Mouse (Mus musculus): ENCODE measurements around the gene Lgr5. TPM values are rescaled to one million over a fixed set of nuclear protein-coding genes. Genes with fewer than 3 reads are reported as not detected.

Lgr5 gene
- polyA plus RNA-seq, 1 experiment from 2014 or later = 0.35 TPM

DNA sequence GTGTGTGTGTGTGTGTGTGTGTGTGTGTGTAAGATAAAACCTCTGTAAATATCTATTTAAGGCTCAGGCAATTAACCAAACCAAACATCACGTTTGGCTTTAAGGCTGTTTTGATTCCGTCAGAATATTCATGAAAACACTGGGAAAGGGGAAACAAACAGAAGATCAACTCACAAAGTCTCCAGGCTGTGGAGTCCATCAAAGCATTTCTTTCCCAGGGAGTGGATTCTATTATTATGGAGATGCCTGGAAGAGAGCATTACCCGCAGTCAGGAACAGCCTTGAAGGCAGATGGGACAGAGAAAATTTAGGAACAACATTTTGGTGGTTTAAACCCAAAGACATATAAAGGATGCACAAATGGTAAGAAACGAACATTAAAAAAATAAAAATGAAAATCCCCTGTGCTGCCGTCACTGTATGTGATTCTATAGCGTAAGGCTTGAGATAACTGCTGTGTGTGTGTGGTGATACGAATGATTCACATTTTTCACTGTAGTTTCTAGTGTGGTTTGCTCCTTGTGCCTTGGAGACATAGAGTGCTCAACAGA, 112.5 kb downstream of the Lgr5 start:
- no peak overlapping the region for H3K4me2 ChIP-seq (replicated peaks; ENCODE audit: low read depth, low read length)
- H3K4me1 ChIP-seq (ENCODE audit: insufficient read depth, low read depth, low read length) = no peaks in the 10 kb centered on the region
- no peak overlapping the region for H3K27ac ChIP-seq (ENCODE audit: low read length)
- no peaks in the 10 kb centered on the region for H3K27me3 ChIP-seq (replicated peaks; ENCODE audit: insufficient read depth, low read length)
- no peak overlapping the region for H3K4me3 ChIP-seq (ENCODE audit: low read depth, low read length)
- no peak overlapping the region for H3K9ac ChIP-seq (replicated peaks; ENCODE audit: low read depth)
- H3K36me3 ChIP-seq (ENCODE audit: insufficient read depth, low read length) = no peaks in the 10 kb centered on the region
- TF ChIP-seq CTCF (IDR thresholded peaks at IDR 0.05) (no peak), EP300 (IDR thresholded peaks at IDR 0.05) (no peak)
- ATAC-seq = no peak
- no peaks in the 10 kb centered on the region for H3K9me3 ChIP-seq (ENCODE audit: low read length)
- no peak for DNase-seq (ENCODE audit: low spot score)
- 72% methylated on average over 7 of the region's 7 CpGs for WGBS

DNA sequence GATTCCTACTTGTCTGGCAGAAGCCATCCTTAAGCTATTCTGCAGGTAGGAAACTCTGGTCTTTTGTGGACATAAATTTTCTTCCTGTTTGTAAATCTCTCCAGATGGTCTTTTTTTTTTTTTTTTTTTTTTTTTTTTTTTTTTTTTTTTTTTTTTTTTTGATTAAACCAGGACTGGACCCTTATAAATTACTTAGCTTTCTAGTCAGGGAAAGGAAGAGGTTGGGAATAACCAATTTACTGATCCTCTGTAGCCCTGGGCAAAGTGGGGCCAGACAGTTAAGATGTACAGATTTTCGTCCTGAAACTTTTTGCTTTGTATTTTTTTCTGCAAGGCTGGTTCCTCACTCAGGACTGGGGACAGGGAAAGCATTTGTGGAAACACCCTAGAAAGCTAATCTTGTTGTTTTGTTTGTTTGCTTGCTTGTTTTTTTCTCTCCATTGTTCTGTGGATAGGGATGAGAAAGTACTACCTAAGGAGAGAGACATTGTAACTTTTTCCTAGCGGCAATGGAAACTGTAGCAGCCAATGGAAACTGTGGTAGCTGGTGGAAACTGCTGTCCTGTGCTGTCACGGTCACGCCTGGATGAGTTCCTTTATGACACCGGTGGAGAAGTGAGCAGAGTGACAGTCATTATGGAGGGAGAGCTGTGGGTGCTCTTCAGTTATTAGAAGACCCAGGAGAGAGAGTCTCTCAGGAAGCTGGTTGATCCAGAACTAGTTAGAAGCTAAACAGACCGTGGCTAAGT, 114.2 kb downstream of the Lgr5 start:
- Histone ChIP-seq H3K9ac (replicated peaks; ENCODE audit: low read depth) (no peak overlapping the region), H3K4me2 (replicated peaks; ENCODE audit: low read depth, low read length) (no peak overlapping the region), H3K9me3 (ENCODE audit: low read length) (no peaks in the 10 kb centered on the region), H3K27me3 (replicated peaks; ENCODE audit: insufficient read depth, low read length) (no peaks in the 10 kb centered on the region), H3K36me3 (ENCODE audit: insufficient read depth, low read length) (no peaks in the 10 kb centered on the region), H3K27ac (ENCODE audit: low read length) (no peak overlapping the region), H3K4me1 (ENCODE audit: insufficient read depth, low read depth, low read length) (no peaks in the 10 kb centered on the region), H3K4me3 (ENCODE audit: low read depth, low read length) (no peak overlapping the region)
- TF ChIP-seq EP300 (IDR thresholded peaks at IDR 0.05) = no peak
- no peak for TF ChIP-seq CTCF (IDR thresholded peaks at IDR 0.05)
- WGBS = 83% methylated on average over 6 of the region's 6 CpGs
- ATAC-seq (no peak), DNase-seq (ENCODE audit: low spot score) (no peak)

DNA sequence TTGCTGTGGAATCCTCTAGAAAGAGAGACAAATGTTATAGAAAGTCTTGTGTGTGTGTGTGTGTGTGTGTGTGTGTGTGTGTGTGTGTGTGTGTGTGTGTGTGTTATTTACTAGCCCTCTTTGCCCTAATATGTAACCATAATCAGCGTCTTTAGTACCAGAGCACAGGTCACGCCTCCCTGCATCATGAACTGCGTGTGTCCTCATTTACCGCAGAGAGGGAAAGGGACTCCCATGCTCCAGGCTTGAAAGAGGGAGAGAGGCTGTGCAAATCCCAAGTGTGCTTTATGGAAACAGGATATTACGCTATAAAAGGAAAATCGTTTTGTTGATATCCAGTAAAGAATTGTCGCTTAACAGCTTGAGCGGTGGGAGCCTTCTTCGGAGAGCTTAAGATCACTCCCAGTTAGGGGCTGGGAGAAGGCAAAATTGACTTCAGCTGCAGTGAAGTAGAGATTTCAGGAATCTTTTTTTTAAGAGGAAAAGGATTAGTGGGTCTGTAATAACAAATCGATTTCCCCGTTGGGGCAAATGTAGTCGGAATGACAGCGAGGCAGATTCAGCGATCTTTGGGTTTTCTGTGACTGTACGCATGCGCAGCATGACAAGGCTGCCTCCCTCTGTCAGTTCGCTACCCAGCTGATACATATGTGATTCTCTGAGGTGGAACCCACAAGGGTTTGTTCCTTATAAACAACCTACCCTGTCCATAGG, 116.8 kb downstream of the Lgr5 start:
- Histone ChIP-seq H3K4me3 (ENCODE audit: low read depth, low read length) (peak overlapping the region; percentile 6; the same call in 1 of the 2 replicates), H3K9me3 (ENCODE audit: low read length) (no peaks in the 10 kb centered on the region), H3K27ac (ENCODE audit: low read length) (no peak overlapping the region), H3K9ac (replicated peaks; ENCODE audit: low read depth) (no peak overlapping the region), H3K4me2 (replicated peaks; ENCODE audit: low read depth, low read length) (peak overlapping the region; percentile 29; the same call in 1 of the 2 replicates), H3K36me3 (ENCODE audit: insufficient read depth, low read length) (no peaks in the 10 kb centered on the region), H3K27me3 (replicated peaks; ENCODE audit: insufficient read depth, low read length) (no peaks in the 10 kb centered on the region), H3K4me1 (ENCODE audit: insufficient read depth, low read depth, low read length) (no peaks in the 10 kb centered on the region)
- TF ChIP-seq EP300 (IDR thresholded peaks at IDR 0.05) (no peak), CTCF (IDR thresholded peaks at IDR 0.05) (no peak)
- DNase-seq (ENCODE audit: low spot score) (no peak), ATAC-seq (no peak)
- WGBS = 53% methylated on average over 17 of the region's 17 CpGs

DNA sequence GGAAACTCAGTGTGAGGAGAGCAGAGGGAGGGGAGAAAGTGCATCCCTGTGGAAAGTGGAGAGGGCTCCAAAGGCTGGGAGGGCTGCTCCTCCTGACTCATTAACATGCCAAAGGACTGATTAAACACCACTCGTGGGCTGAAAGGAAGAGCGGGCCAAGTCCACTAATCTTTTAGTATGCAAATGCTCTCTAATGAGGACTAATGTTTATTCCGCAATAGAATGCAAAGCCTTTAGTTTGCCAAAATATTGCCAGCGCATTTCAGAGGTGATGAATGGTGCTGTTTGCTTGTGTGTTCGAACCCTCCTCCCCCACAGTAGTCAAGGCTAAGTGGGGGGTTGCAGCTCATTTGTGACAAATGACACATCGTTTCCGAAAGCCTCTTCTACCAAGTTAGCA, 118.5 kb downstream of the Lgr5 start:
- TF ChIP-seq CTCF (IDR thresholded peaks at IDR 0.05) = no peak
- TF ChIP-seq EP300 (IDR thresholded peaks at IDR 0.05) = no peak
- no peaks in the 10 kb centered on the region for H3K27me3 ChIP-seq (replicated peaks; ENCODE audit: insufficient read depth, low read length)
- no peak overlapping the region for H3K9ac ChIP-seq (replicated peaks; ENCODE audit: low read depth)
- ATAC-seq (no peak), DNase-seq (ENCODE audit: low spot score) (no peak)
- WGBS = 27% methylated on average over 7 of the region's 7 CpGs
- H3K4me2 ChIP-seq (replicated peaks; ENCODE audit: low read depth, low read length) = no peak overlapping the region
- no peaks in the 10 kb centered on the region for H3K36me3 ChIP-seq (ENCODE audit: insufficient read depth, low read length)
- no peaks in the 10 kb centered on the region for H3K9me3 ChIP-seq (ENCODE audit: low read length)
- no peak overlapping the region for H3K27ac ChIP-seq (ENCODE audit: low read length)
- no peaks in the 10 kb centered on the region for H3K4me1 ChIP-seq (ENCODE audit: insufficient read depth, low read depth, low read length)
- no peak overlapping the region for H3K4me3 ChIP-seq (ENCODE audit: low read depth, low read length)

DNA sequence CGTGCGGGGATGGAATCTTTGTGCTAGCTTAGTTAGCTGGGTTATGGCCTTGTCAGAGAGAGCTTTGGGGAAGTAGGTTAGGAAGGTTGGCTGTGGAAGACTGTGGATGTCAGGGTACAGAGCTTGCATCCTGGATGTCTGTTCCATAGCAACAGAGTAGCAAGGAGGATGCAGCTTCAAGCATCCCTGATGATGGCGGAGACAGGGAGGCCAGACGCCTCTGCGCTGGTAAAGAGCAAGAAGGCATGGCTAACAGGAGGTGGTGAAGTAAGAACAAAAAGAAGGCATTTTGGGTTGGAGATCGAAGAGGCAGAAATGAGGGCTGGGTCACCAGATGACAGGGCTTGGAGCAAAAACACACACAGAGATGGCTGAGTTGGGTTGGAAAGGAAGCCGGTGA, 118.9 kb downstream of the Lgr5 start:
- Histone ChIP-seq H3K36me3 (ENCODE audit: insufficient read depth, low read length) (no peaks in the 10 kb centered on the region), H3K27me3 (replicated peaks; ENCODE audit: insufficient read depth, low read length) (no peaks in the 10 kb centered on the region), H3K4me2 (replicated peaks; ENCODE audit: low read depth, low read length) (no peak overlapping the region), H3K4me1 (ENCODE audit: insufficient read depth, low read depth, low read length) (no peaks in the 10 kb centered on the region), H3K9me3 (ENCODE audit: low read length) (no peaks in the 10 kb centered on the region), H3K9ac (replicated peaks; ENCODE audit: low read depth) (no peak overlapping the region), H3K27ac (ENCODE audit: low read length) (no peak overlapping the region), H3K4me3 (ENCODE audit: low read depth, low read length) (no peak overlapping the region)
- WGBS = 71% methylated on average over 7 of the region's 7 CpGs
- ATAC-seq (no peak), DNase-seq (ENCODE audit: low spot score) (no peak)
- TF ChIP-seq CTCF (IDR thresholded peaks at IDR 0.05) = no peak
- TF ChIP-seq EP300 (IDR thresholded peaks at IDR 0.05) = no peak

DNA sequence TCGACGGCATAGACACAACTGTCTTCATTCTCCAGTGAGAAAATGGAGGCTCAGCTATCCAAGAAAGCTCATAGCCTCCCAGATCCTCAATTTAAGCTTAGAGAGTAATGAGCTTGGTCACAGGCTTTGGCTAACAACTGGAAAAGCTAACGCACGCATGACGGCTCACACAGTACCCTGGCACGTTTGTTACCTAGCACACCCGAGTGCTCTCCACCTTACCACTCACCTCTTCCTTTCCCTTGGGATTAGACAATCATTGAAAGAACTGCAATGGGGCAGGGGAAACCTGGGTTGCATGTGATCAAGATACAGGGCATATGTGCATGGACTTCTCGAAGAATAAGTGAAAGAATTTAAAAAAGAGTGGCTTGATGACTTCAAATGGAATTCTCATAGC, 119.6 kb downstream of the Lgr5 start:
- TF ChIP-seq CTCF (IDR thresholded peaks at IDR 0.05) (no peak), EP300 (IDR thresholded peaks at IDR 0.05) (no peak)
- no peak for ATAC-seq

More for the DNA sequence above, 119.6 kb downstream of the Lgr5 start:
- Histone ChIP-seq H3K4me2 (replicated peaks; ENCODE audit: low read depth, low read length) (no peak overlapping the region), H3K27ac (ENCODE audit: low read length) (no peak overlapping the region), H3K9ac (replicated peaks; ENCODE audit: low read depth) (no peak overlapping the region), H3K36me3 (ENCODE audit: insufficient read depth, low read length) (no peaks in the 10 kb centered on the region), H3K27me3 (replicated peaks; ENCODE audit: insufficient read depth, low read length) (no peaks in the 10 kb centered on the region), H3K4me3 (ENCODE audit: low read depth, low read length) (no peak overlapping the region), H3K4me1 (ENCODE audit: insufficient read depth, low read depth, low read length) (no peaks in the 10 kb centered on the region), H3K9me3 (ENCODE audit: low read length) (no peaks in the 10 kb centered on the region)
- 86% methylated on average over 8 of the region's 8 CpGs for WGBS
- DNase-seq (ENCODE audit: low spot score) = no peak
